Mouse (Mus musculus) MEL (cell line): Measurements from ENCODE around the gene Larp4b. TPM values are rescaled to one million over a fixed set of nuclear protein-coding genes. Genes with fewer than 3 reads are reported as not detected.

Source experiments
- DNase-seq: peaks from one replicate; pipeline ENCODE4 v3.0.0; 2011; ENCODE audit warnings: low read depth, low spot score
- H3K27ac ChIP-seq: 2 replicates; pipeline ENCODE4 v1.5.1; 2012; ENCODE audit warnings: low read depth, mild to moderate bottlenecking, control low read depth, low read length, moderate library complexity; ENCODE audit not compliant: control insufficient read depth
- H3K27me3 ChIP-seq, 2 experiments: fragments of 150-350 bp in 1 of 2; sonication (generic) in 1 of 2; 2 replicates each; pipeline ENCODE4 v1.6.1; 2012; ENCODE audit warnings: low read length in 2 of 2, mild to moderate bottlenecking in 2 of 2, improper control_type of control experiment in 1 of 2, moderate library complexity in 1 of 2; ENCODE audit not compliant: insufficient read depth in 2 of 2, control insufficient read depth in 1 of 2
- H3K36me3 ChIP-seq, 2 experiments: 2 replicates each; pipeline ENCODE4 v1.6.1; 2012 to 2014; ENCODE audit warnings: low read length in 2 of 2, improper control_type of control experiment in 1 of 2, inconsistent platforms in 1 of 2, mild to moderate bottlenecking in 1 of 2; ENCODE audit not compliant: insufficient read depth in 2 of 2, control insufficient read depth in 1 of 2
- H3K4me1 ChIP-seq, 2 experiments: fragments of 150-350 bp in 1 of 2; sonication (generic) in 1 of 2; 2 replicates each; pipeline ENCODE4 v1.6.1; 2012; ENCODE audit warnings: low read length in 2 of 2, improper control_type of control experiment in 1 of 2, mild to moderate bottlenecking in 1 of 2; ENCODE audit not compliant: insufficient read depth in 2 of 2, control insufficient read depth in 1 of 2
- H3K4me3 ChIP-seq, 2 experiments: fragments of 150-350 bp in 1 of 2; sonication (generic) in 1 of 2; 2 replicates each; pipeline ENCODE4 v1.5.1; 2012; ENCODE audit warnings: low read depth in 2 of 2, low read length in 2 of 2, mild to moderate bottlenecking in 2 of 2, moderate library complexity in 2 of 2, control low read depth in 1 of 2, improper control_type of control experiment in 1 of 2; ENCODE audit not compliant: control insufficient read depth in 1 of 2, insufficient read depth in 1 of 2
- H3K79me2 ChIP-seq: 2 replicates; pipeline ENCODE4 v1.6.1; 2012; ENCODE audit warnings: mild to moderate bottlenecking, low read length, moderate library complexity; ENCODE audit not compliant: control insufficient read depth, poor library complexity, insufficient read depth
- H3K9ac ChIP-seq: 2 replicates; pipeline ENCODE4 v1.6.1; 2012; ENCODE audit warnings: low read depth, mild to moderate bottlenecking, control low read depth, low read length, moderate library complexity; ENCODE audit not compliant: control insufficient read depth, poor library complexity, severe bottlenecking
- H3K9me3 ChIP-seq: fragments of 150-350 bp; sonication (generic); replicated peaks from 2 replicates; pipeline ENCODE4 v1.6.1; 2012; ENCODE audit warnings: mild to moderate bottlenecking, low read length, improper control_type of control experiment, moderate library complexity; ENCODE audit not compliant: insufficient read depth
- BHLHE40 ChIP-seq: IDR thresholded peaks from 2 replicates; pipeline ENCODE4 v1.6.1; 2012; ENCODE audit warnings: low read depth, mild to moderate bottlenecking, inconsistent platforms, low read length, improper control_type of control experiment, borderline replicate concordance
- CHD1 ChIP-seq: IDR thresholded peaks from 2 replicates; pipeline ENCODE4 v1.6.1; 2012; ENCODE audit warnings: low read depth, mild to moderate bottlenecking, inconsistent platforms, low read length, improper control_type of control experiment
- CHD2 ChIP-seq: IDR thresholded peaks from 2 replicates; pipeline ENCODE4 v1.6.1; 2011; ENCODE audit warnings: low read length, improper control_type of control experiment
- CTCF ChIP-seq, 3 experiments: IDR thresholded peaks in 2 of 3; conservative IDR thresholded peaks in 1 of 3; 2 replicates each; pipeline ENCODE4 v1.5.1; 2011 to 2012; ENCODE audit warnings: low read length in 3 of 3, low read depth in 2 of 3, mild to moderate bottlenecking in 2 of 3, improper control_type of control experiment in 1 of 3, inconsistent platforms in 1 of 3, mixed read lengths in 1 of 3, moderate library complexity in 1 of 3; ENCODE audit not compliant: control insufficient read depth in 1 of 3, insufficient read depth in 1 of 3, poor library complexity in 1 of 3, severe bottlenecking in 1 of 3
- E2F4 ChIP-seq: IDR thresholded peaks from 2 replicates; pipeline ENCODE4 v1.6.1; 2011; ENCODE audit warnings: low read depth, low read length, improper control_type of control experiment, borderline replicate concordance
- EP300 ChIP-seq, 2 experiments: IDR thresholded peaks; 2 replicates each; pipeline ENCODE4 v1.6.1; 2011; ENCODE audit warnings: improper control_type of control experiment in 2 of 2, low read length in 2 of 2, low read depth in 1 of 2, mild to moderate bottlenecking in 1 of 2
- ETS1 ChIP-seq: IDR thresholded peaks from 2 replicates; pipeline ENCODE4 v1.6.1; 2012; ENCODE audit warnings: low read depth, mild to moderate bottlenecking, inconsistent platforms, low read length, improper control_type of control experiment, moderate library complexity
- GATA1 ChIP-seq: IDR thresholded peaks from 2 replicates; pipeline ENCODE4 v1.6.1; 2011; ENCODE audit warnings: low read depth, low read length, improper control_type of control experiment
- HCFC1 ChIP-seq: IDR thresholded peaks from 2 replicates; pipeline ENCODE4 v1.6.1; 2012; ENCODE audit warnings: low read depth, mild to moderate bottlenecking, inconsistent platforms, low read length, improper control_type of control experiment, moderate library complexity
- KAT2A ChIP-seq: conservative IDR thresholded peaks from 2 replicates; pipeline ENCODE4 v1.6.1; 2012; ENCODE audit warnings: low read depth, low read length, improper control_type of control experiment, inconsistent platforms
- MAFK ChIP-seq: IDR thresholded peaks from 2 replicates; pipeline ENCODE4 v1.6.1; 2011; ENCODE audit warnings: low read depth, mild to moderate bottlenecking, low read length, improper control_type of control experiment, borderline replicate concordance
- MAX ChIP-seq: IDR thresholded peaks from 2 replicates; pipeline ENCODE4 v1.6.1; 2011; ENCODE audit warnings: low read length, improper control_type of control experiment
- MAZ ChIP-seq: IDR thresholded peaks from 2 replicates; pipeline ENCODE4 v1.6.1; 2012; ENCODE audit warnings: low read depth, mild to moderate bottlenecking, inconsistent platforms, low read length, improper control_type of control experiment
- MEF2A ChIP-seq: IDR thresholded peaks from 2 replicates; pipeline ENCODE4 v1.6.1; 2014; ENCODE audit warnings: low read depth, mild to moderate bottlenecking, inconsistent platforms, low read length, improper control_type of control experiment; ENCODE audit not compliant: poor library complexity, insufficient replicate concordance, severe bottlenecking; ENCODE audit errors: extremely low read depth
- MXI1 ChIP-seq: IDR thresholded peaks from 2 replicates; pipeline ENCODE4 v1.6.1; 2011; ENCODE audit warnings: mild to moderate bottlenecking, low read depth, low read length, improper control_type of control experiment
- NELFE ChIP-seq: IDR thresholded peaks from 2 replicates; pipeline ENCODE4 v1.6.1; 2011; ENCODE audit warnings: low read depth, low read length, improper control_type of control experiment
- NRF1 ChIP-seq: IDR thresholded peaks from 2 replicates; pipeline ENCODE4 v1.6.1; 2014; ENCODE audit warnings: low read depth, mild to moderate bottlenecking, inconsistent platforms, low read length, improper control_type of control experiment, moderate library complexity; ENCODE audit not compliant: poor library complexity, insufficient read depth, severe bottlenecking
- POLR2AphosphoS2 ChIP-seq: IDR thresholded peaks from 2 replicates; pipeline ENCODE4 v1.6.1; 2011; ENCODE audit warnings: low read length, improper control_type of control experiment
- RCOR1 ChIP-seq: IDR thresholded peaks from 2 replicates; pipeline ENCODE4 v1.6.1; 2012; ENCODE audit warnings: low read depth, mild to moderate bottlenecking, inconsistent platforms, low read length, improper control_type of control experiment
- SIN3A ChIP-seq: IDR thresholded peaks from 2 replicates; pipeline ENCODE4 v1.6.1; 2012; ENCODE audit warnings: low read length, improper control_type of control experiment, inconsistent platforms
- SMC3 ChIP-seq: IDR thresholded peaks from 2 replicates; pipeline ENCODE4 v1.6.1; 2011; ENCODE audit warnings: low read depth, low read length, improper control_type of control experiment
- TCF12 ChIP-seq: IDR thresholded peaks from 2 replicates; pipeline ENCODE4 v1.6.1; 2014; ENCODE audit warnings: low read depth, mild to moderate bottlenecking, inconsistent platforms, low read length, improper control_type of control experiment, moderate library complexity
- USF2 ChIP-seq, 2 experiments: IDR thresholded peaks; 2 replicates each; pipeline ENCODE4 v1.6.1; 2011 to 2012; ENCODE audit warnings: improper control_type of control experiment in 2 of 2, low read length in 2 of 2, borderline replicate concordance in 1 of 2, inconsistent platforms in 1 of 2, low read depth in 1 of 2, mild to moderate bottlenecking in 1 of 2; ENCODE audit not compliant: insufficient read depth in 1 of 2
- ZC3H11A ChIP-seq: IDR thresholded peaks from 2 replicates; pipeline ENCODE4 v1.6.1; 2012; ENCODE audit warnings: low read depth, mild to moderate bottlenecking, inconsistent platforms, low read length, improper control_type of control experiment
- ZKSCAN1 ChIP-seq: IDR thresholded peaks from 2 replicates; pipeline ENCODE4 v1.6.1; 2012; ENCODE audit warnings: low read depth, mild to moderate bottlenecking, inconsistent platforms, low read length, improper control_type of control experiment, moderate library complexity
- ZMIZ1 ChIP-seq: IDR thresholded peaks from 2 replicates; pipeline ENCODE4 v1.6.1; 2012; ENCODE audit warnings: low read depth, mild to moderate bottlenecking, inconsistent platforms, low read length, improper control_type of control experiment, moderate library complexity
- ZNF384 ChIP-seq: IDR thresholded peaks from 2 replicates; pipeline ENCODE4 v1.6.1; 2012; ENCODE audit warnings: low read depth, mild to moderate bottlenecking, inconsistent platforms, low read length, improper control_type of control experiment
- polyA plus RNA-seq, 2 experiments: library from polyadenylated mRNA; stranded (reverse) in 1 of 2; unstranded in 1 of 2; fragments of >175 nt in 1 of 2; fragments of >200 nt in 1 of 2; gene quantifications; 2 replicates each; pipeline versions ENCODE4 v1.2.1 to v1.2.4; 2012; ENCODE audit warnings: low replicate concordance in 2 of 2, low read depth in 1 of 2; ENCODE audit not compliant: insufficient read length in 2 of 2, insufficient read depth in 1 of 2, missing spikeins in 1 of 2
- total RNA-seq: library from RNA; depleted of rRNA; stranded (reverse); fragments of 300-350 nt; gene quantifications from 2 replicates; pipeline ENCODE4 v1.2.3, GENCODE M21; 2012

Larp4b gene
- total and polyA plus RNA-seq, 3 experiments = 57.7 to 340 (median 67.0) TPM

- Histone ChIP-seq H3K27ac (no peak overlapping the region), H3K79me2 (no peaks in the 10 kb centered on the region), H3K36me3 (no peaks in the 10 kb centered on the region), H3K4me3 (no peak overlapping the region), H3K9ac (no peak overlapping the region), H3K9me3 (no peaks in the 10 kb centered on the region), H3K4me1 (no peaks in the 10 kb centered on the region), H3K27me3 (peaks cover 11 to 18% of the 10 kb centered on the region in 2 experiments)
- no peak for TF ChIP-seq E2F4
- TF ChIP-seq CHD1 = no peak
- TF ChIP-seq NELFE = no peak
- no peak for TF ChIP-seq KAT2A
- no peak for TF ChIP-seq MAX
- no peak for TF ChIP-seq MXI1
- TF ChIP-seq ZMIZ1 = no peak
- TF ChIP-seq MEF2A = no peak
- TF ChIP-seq CTCF (IDR thresholded peaks at IDR 0.05 in 2 of 3, conservative IDR thresholded peaks at IDR 0.05 in 1 of 3; ENCODE audit: control insufficient read depth in 1 of 3, insufficient read depth in 1 of 3, low read depth in 2 of 3, low read length in 3 of 3, poor library complexity in 1 of 3, severe bottlenecking in 1 of 3) = no peak
- no peak for TF ChIP-seq NRF1
- TF ChIP-seq BHLHE40 = no peak
- no peak for TF ChIP-seq TCF12
- TF ChIP-seq ETS1 = no peak
- no peak for TF ChIP-seq HCFC1
- DNase-seq = no peak
Measured at GRCm38 (mm10) chr13:9073818-9074217, 19.9 kb upstream of the Larp4b start.

GRCm38 (mm10) chr13:9075825-9076592 lies 17.7 kb upstream of the Larp4b start:
- no peak for TF ChIP-seq CHD2
- TF ChIP-seq SMC3 = no peak
- no peak for TF ChIP-seq ZNF384
- TF ChIP-seq CTCF (IDR thresholded peaks at IDR 0.05 in 2 of 3, conservative IDR thresholded peaks at IDR 0.05 in 1 of 3; ENCODE audit: control insufficient read depth in 1 of 3, insufficient read depth in 1 of 3, low read depth in 2 of 3, low read length in 3 of 3, poor library complexity in 1 of 3, severe bottlenecking in 1 of 3) = no peak
- TF ChIP-seq NELFE = no peak
- TF ChIP-seq RCOR1 = no peak
- TF ChIP-seq MAZ = no peak
- no peak for TF ChIP-seq BHLHE40
- no peak for TF ChIP-seq NRF1
- no peak for TF ChIP-seq E2F4
- TF ChIP-seq SIN3A = no peak
- TF ChIP-seq EP300 (IDR thresholded peaks at IDR 0.05; ENCODE audit: low read depth in 1 of 2, low read length in 2 of 2) = no peak
- TF ChIP-seq ZC3H11A = no peak
- no peak for TF ChIP-seq POLR2AphosphoS2
- TF ChIP-seq MAFK = no peak
- no peak for TF ChIP-seq ZKSCAN1
- TF ChIP-seq GATA1 = no peak
- TF ChIP-seq MAX = no peak
- no peak for TF ChIP-seq USF2 (IDR thresholded peaks at IDR 0.05; ENCODE audit: borderline replicate concordance in 1 of 2, insufficient read depth in 1 of 2, low read depth in 1 of 2, low read length in 2 of 2)
- Histone ChIP-seq H3K27me3 (peaks cover 8 to 10% of the 10 kb centered on the region in 2 experiments), H3K4me3 (no peak overlapping the region), H3K36me3 (no peaks in the 10 kb centered on the region), H3K9me3 (no peaks in the 10 kb centered on the region), H3K27ac (no peak overlapping the region), H3K79me2 (no peaks in the 10 kb centered on the region), H3K9ac (no peak overlapping the region), H3K4me1 (no peaks in the 10 kb centered on the region)
- no peak for DNase-seq
